Mouse (Mus musculus) retina, embryonic 14.5 days (tissue): ENCODE measurements around the gene Elfn1.

ENCODE experiments used
- DNase-seq: peaks from one replicate; pipeline ENCODE4 v3.0.0-alpha.2; 2015; ENCODE audit warnings: low spot score

The Elfn1 gene

DNA sequence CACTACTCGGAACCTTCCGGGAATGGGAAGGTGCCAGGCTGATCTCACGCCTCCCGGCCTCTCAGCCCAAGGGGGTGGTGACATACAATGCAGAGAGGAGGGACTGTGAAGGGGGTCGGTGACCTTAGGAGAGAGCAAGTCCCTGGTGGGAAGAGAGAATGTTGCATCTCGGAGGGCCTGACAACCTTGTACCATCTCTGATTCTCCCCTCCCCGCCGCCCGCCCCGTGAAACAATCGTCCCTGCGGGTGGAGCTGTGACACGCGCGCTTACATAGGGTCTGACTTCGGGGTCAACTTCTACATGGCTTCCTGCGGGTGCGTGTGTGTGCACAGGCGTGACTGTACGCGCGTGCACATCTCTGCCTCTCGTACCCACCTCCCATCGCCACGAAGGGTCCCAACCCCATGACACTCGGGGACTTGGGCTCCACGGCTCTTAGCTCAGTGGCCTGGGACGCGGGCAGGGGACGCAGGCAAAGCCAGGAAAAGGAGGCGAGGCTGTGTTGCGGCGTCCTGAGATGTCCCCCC, at the start of gene Elfn1:
TSS of gene Elfn1 (plus strand) at position 230 of the 529 bp plus-strand sequence.
- DNase-seq = peak; percentile 43

DNA sequence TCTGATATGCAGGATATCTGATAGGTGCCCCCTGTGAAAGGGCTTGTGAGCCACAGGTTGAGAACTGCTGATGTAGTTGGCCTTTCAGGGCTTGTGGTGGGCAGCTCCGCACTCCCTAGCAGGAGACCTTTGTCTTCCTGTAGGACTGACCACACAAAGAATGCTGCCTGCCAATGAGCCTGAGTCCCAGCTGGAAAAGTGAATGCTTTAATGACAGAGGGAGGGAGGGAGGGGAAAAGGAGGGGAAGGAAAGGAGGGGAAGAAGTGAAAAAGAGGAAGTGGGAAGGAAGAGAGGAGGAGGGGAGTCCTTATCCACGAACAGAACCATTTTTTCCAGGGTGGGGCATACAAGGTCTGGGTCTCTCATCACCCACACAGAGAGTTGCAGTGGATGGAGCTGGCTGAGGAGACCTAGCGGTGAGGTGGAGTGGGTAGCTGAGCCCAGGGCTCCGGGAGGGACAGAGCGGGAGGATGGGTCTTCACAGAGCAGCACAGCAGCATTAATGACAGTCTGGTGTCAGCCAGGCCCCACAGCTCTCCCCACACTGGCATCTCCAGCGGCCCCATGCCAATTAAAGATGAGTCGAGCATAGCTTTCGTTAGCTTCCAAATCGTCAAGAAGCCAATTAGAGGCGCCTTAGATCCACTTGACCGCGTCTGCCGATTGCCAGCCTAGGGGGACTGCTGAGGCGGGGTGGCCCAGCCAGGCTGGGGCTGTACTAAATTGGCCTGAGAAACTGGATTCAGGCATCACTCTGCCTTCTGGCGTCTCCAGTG, 47.2 kb upstream of the Elfn1 start:
- peak; percentile 80 for DNase-seq

DNA sequence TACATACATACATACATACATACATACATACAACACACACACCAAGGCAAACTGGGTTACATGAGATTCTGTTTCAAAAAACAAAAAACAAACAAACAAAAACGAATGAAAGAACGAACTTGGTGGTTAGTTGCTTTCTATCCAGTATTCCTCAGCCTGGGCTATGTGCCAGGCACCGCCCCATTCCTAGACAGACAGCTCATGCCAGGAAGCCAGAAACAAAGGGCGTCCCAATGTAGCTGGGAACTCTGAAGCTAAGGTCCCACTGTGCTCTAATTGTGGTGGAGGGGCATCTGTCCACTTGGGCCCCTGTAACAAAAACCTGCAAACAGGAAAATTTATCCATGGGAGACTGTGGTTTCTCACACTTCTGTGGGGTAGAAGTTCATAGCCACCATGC, 45.0 kb upstream of the Elfn1 start:
- DNase-seq = no peak

DNA sequence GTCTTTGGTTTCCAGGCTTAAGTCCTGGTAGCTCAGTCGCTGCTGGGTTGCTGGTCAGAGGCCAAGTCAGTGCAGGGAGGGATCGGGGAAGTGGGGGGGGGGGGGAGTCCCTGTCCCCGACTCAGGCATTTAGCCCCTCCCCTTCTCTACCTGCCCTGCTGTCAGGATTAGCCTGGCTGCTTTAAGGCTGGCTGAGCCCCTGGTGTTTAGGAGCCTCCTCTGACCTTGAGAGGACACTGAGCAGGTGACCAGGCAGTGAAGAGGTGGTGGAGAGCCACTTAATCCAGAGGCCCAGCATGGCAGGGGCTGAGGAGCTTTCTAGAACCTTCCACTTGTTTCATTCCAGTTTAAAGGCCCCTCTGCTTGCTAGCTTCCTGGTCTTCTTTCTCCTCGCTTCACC, 36.9 kb upstream of the Elfn1 start:
- DNase-seq = no peak

DNA sequence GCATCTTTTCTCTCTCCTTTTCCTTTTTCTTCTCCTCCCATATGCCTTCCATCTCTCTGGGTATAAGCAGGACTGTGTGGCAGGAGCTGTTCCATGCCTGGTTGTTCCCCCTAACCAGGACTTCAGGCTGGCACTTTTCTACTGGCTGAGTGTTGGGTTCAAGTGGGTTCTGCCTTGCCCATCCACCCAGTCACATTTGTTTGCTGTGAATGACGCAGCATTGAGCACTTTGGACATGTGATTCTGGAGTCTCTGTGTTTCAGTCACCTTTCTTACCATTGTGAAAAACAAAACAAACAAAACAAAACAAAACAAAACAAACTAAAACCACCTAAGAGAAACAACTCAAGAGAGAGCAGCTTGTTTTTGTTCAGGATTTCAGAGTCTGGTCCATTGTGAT, 36.2 kb upstream of the Elfn1 start:
- no peak for DNase-seq

DNA sequence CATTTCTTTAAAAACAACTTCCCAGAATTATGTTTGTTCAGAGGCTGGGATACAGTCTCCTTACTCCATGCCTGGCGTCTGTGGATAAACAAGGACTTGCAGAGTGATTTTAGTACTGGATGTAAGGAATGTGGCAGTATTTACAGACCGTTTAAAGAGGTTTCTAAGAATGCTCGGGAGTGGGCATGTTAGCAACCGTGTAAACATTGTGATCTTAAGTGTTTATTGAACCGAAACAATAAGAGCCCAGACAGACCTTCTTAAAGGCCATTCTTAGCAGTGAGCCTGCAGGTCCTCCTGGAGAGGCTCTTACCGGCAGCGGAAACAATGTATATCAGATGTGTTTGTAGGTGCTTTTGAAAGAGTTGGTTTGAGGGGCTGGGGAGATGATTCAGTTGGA, 30.2 kb upstream of the Elfn1 start:
- DNase-seq = no peak

DNA sequence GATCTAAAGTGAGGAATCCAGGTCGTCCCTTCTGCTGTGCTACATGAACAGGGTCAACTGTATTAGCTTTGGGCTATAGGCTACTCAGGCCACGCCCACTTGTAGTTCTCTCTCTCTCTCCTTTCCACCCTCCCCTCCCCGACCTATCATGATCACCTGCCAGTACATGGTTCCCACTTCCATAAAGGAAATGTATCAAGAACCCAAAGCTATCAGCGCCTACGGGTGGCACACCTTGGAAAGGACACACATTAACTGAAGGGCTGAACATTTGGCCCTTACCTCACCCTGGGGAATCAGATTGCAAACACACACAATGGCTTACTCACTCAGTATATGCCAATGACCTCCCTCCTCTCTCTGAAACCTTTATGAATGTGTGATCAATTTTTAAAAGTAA, 28.0 kb upstream of the Elfn1 start:
- no peak for DNase-seq

DNA sequence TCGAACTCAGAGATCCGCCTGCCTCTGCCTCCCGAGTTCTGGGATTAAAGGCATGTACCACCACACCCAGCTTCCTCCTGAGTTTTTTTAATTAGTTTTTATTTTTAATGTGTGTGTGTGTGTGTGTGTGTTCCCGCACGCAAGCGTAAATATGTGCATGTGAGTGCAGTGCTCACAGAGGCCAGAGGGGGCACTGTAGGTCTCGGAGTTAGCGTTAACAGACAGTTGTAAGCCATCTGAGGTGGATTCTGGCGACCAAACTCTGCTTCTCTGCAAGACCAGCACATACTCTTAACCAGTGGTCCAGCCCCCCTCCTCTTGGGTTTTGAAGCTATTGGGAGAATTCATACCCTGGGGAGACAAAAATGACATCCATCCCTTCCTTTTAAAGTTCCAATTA, 26.6 kb upstream of the Elfn1 start:
- DNase-seq = no peak

DNA sequence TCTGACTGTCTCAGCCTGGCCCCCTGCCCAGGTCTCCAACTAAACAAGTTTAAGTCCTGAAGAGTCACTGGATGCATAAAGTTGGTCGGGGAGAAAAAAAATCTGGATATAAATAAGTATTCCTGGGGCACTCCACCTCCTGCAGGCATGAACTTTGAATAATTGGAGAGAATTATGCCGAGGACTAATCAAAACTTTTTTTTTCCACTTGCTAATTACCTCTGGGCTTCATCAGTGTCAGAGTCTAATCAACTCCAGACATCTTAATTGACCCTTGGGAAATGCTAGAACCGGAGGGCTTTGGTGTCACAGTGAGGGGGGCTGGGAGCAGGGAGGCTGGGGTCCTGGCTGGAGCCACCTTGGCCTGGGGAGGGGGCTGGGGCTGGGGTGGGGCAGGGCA, 19.1 kb upstream of the Elfn1 start:
- no peak for DNase-seq

DNA sequence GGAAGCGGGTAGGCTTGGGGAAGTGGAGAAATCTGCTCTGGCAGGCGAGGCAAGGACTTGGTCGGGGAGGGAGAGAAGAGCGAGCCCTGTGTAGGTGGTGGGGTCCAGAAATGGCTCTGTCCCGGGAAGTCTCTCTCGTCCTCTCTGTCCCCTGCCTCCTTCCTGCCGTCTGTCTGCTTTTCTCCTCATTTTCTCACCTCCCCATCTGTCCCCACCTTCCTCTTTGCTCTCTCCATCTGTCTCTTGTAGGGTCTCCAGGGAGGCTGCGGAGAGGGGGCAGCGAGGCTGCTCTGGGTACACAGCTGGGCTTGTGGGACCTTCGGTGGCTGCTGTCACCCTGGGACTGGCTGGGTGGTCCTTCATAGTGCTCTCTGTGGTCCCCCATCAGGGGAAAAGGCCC, 18.4 kb upstream of the Elfn1 start:
- no peak for DNase-seq

DNA sequence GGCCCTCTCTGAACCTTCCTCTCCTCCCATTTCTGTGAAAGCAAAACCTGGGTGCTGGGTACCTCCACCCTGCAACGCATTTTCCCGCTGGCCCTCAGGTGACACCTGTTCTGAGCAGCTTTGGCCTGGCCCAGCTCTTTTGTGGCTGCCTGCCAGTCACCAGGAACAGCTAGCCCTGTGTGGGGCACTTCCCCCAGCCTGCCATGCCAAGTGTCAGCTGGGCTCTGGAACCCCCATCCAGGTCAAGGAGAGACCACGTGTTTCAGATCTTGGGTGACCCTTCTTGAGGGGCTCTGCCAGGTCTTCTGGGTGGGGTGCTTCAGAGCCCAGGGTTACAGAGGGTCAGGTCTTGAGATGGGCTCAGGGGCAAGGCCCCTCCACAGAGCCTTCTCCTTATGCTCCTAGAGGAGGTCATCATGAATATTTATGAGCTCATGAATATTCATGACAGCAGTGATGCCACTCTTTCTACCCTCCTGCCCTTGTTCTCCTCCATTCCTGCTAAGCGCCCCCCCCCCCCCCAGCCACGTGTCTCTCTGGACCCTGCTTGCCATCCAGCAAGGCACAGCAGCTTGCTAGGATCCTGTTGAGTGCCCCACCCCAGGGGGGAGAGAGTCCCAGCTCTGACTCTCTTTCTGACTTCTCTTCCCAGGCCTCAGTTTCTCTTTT, 15.3 kb upstream of the Elfn1 start:
- peak; percentile 47 for DNase-seq

DNA sequence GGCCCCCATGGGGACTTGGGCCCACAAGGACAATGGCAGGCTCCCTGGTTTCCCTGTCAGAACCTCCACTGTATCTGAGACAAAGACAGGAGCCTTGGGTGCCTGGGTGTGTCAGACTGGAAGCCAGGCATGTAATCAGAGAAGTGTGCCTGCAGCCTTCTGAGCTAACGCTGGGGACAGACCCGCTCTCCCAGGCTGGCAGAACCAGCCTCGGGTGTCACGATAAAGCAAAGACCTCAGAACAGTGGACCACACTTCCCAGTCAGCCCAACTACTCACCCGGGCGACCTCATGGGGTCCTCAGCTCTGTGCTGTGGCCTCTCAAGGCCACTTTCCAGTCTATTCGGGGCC, 14.8 kb upstream of the Elfn1 start:
- DNase-seq = peak; percentile 16

DNA sequence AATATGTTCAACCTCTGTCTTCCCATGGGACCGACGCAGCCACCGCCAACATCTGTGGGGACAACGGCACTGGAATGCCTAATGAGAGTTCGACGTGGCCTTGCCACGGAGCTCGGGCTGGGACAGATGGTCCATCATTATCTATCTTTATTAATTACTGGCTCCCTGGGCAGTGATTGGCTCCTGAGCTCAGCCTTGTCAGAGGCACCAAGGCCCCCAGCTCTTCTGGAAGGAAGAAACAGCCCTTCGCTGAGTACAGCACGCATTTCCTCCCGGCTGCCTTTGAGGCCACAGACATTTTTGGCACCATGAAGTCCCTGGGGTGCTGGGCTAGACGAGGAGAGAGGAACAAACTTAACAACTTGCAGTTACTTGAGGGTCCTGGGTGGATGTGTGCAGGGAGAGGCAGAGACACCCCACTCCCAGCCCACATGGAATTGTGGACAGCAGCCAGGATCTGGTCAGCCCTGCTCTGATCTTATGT, 13.7 kb upstream of the Elfn1 start:
- peak; percentile 34 for DNase-seq

DNA sequence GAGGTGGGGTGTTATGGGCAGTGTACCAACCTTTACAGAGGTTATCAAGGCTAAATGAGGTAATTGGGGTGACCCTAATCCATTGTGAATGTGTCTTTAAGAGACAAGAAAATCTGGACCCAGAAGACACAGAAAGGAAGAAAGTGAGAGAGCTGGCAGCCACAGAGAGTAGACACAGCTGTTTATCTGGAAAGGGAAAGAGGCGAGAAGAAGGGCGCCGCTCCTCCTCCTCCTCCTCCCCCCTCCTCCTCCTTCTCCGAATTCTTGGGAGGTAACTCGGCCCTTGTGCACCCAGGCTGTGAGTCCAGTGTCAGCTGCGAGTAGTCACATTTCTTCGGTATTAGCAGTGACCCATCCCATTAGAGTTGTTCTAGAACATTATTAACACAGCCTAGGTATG, 8.7 kb upstream of the Elfn1 start:
- no peak for DNase-seq

DNA sequence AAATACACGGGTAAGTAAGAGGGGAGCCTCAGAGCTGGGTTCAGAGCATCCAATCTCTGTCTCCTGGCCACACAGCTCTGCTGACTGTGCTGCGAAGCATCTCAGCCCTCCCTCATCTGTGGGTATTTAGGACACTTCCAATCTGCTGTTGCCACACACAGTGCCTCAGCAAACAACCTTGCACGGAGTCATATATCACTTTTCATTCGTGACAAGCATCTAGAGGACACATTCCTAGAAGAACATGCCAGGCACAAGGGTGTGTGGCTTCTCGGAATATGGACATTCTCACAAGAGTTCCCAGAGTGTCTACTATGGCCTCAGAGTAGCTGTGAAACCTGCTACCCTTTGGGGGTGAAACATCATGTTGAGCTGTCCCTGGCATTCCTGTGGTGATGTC, 2.6 kb upstream of the Elfn1 start:
- DNase-seq = no peak

DNA sequence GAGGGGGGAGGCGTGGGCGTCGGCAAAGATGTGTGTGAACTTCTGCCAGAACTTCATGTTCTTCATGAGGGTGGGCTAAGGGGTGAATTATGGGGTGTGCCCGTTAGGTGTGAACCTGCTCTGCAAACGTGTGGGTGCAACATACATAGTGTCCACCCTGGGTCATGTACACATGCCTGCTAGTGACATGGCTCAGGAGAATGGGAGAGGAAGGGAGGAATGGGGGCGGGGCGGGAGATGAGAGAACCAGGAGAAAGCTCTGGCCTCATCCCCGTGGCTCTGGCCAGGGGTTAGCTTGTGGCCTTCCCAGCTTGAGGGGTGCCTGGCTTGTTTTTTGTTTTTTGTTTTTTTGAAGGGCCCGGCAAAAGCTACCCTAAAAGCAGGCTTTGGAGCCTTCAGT, 1.2 kb upstream of the Elfn1 start:
- no peak for DNase-seq

DNA sequence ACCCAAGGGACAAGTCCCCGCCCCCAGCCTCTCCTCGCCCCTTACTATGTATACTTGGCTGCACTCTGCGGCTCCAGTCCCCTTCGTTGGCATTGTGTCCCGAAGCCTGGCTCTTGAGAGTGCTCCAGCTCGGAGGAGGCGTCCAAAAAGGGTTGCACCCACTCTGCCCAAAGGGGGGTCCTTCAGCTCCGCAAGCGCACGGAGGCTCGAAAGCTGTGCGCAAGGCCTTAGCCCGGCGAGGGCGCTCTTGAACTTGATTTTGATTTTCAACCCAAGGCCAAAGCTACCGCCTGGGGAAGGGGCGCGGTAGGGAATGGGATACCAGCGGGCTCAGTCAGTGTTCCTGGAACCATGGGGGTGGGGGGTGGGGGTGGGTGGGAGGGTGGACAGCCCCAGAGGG, 502 bp upstream of the Elfn1 start:
- DNase-seq = peak; percentile 78

DNA sequence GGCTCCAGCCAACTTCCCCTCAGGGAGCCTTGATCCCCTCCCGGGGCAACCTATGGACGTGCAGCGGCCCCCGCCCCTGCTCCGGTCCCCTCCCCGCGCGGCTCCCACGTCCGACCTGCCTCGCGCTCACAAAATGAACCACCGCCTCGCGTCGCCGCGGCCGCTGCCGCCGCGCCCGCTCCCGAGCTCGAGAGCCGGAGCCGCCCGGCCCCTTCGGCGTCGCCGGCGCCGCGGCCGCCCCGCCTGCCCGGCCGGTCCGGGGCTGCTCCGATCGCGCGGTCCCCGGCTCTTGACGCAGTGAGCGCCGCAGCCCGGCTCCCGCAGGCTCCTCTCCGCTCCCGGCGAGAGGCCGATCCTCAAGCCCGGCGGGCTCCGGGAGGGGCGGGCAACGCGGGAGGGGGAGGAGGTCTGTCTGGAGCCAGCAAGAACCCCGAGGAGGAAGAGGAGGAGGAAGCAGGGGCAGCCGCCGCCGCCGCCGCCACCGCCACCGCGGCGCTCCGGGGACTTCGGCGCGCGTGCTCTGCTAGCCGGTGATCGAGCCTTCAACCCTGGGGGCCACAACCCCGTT, 584 bp downstream of the Elfn1 start:
- peak; percentile 45 for DNase-seq

DNA sequence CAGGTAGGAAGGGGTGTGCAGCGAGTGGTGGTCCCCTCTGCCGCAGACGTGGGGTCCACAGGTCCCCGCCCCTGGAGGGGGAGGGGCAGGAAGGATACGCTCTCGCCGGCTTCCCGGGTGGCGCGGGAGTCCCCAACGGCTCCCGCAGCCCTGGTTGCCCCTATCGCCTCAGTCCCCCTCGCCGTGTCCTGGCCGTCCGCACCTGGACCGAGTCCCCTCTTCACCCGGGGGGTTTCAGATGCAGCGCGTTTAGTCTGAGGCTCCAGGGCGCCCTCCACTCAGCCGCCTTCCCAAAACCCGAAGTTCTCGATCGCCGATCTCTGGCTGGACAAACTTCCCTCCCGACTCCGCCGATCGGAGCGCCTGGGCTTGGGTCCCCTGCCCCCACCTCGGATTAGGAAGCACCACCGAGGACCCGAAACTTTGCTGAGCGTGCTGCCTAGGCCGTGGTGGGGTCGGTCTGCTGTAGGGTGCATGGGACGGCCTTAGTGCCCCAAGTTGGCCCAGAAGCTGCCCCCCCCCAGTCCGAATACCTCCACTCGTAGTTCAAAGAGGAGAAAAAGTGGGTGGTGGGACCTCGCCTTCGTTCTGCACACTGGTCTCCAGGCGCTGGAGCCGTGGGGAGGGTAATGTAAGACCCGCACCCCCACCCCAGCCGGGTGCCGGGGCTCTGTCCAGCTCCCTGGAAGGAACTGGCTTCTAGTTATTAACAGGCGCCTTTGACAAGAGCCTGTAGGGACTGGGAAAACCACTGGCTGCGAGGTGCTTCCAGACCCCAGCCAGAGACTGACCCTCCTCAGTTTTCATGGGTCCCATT, 1.3 kb downstream of the Elfn1 start:
- DNase-seq = peak; percentile 45

DNA sequence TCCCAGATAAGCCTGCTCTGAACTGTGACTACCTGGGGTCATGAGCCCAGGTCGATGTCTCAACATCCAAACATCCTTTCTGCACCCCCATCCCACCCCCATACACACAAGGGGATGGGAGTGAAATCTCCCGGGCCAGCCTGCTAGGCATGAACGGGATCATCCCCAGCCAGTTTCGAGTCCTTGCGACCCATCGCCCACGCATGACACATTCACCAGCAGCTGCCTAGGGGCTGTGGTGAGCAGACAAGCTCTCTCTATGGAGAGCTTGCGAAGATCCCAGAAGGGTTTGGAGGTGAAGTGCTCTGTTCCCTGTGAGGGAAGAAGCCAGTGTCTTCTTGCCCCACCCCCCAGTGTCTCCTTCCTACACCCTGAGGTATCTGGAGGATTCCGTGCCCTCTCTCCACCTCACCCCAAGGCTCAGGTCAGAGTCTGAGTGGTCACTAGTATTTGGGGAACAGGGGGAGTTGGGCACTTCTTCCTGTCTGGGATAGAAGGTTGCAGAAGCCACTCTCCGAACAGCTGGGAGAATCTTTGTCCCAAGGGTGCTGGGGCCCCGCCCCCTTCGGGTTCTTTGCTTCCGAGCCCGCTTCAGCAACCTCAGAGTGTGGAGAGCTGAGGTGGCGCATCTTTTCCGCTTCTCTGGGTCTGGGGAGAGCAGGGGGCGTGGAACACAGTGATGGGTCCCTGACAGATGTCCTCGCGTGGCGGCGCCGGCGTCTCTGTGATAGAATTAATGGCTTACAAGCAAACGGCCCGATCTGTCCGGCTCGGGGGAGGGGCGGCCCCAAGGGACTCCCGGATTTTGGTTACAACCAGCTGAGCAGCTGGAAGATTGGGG, 2.2 kb downstream of the Elfn1 start:
- DNase-seq = peak; percentile 76

DNA sequence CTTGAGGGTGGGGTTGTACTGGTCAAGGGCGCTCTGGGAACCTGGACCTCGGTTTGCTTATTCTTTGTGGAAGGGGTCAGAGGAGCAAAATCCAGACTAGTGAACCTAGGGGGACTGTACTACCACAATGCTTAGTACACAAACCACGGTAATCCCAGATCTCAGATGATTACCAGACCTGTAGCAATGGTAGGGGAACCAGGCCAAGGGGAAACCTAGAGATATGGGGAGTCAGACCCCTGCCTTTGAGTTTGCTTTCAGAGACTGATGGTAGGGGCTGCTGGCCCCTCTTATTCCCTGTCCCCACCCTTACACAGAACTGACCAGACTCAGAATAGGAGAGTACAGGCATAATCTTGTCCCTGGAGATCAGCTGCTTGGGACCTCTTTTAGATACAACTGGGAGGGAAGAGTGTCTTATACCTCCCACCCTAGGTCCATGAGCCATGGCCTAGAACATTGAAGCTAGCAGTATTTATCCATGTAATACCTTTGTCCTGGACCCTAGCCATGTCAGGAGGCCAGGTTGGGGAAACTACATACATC, 3.1 kb downstream of the Elfn1 start:
- DNase-seq = peak; percentile 11
